Mouse (Mus musculus) frontal cortex, postnatal 36 days (tissue): ENCODE results near the gene 2310034G01Rik.

ENCODE experiments used
- DNase-seq, 2 experiments: peaks; one replicate each; pipeline ENCODE4 v3.0.0; 2022; ENCODE audit warnings: low spot score in 2 of 2

2310034G01Rik gene

DNA sequence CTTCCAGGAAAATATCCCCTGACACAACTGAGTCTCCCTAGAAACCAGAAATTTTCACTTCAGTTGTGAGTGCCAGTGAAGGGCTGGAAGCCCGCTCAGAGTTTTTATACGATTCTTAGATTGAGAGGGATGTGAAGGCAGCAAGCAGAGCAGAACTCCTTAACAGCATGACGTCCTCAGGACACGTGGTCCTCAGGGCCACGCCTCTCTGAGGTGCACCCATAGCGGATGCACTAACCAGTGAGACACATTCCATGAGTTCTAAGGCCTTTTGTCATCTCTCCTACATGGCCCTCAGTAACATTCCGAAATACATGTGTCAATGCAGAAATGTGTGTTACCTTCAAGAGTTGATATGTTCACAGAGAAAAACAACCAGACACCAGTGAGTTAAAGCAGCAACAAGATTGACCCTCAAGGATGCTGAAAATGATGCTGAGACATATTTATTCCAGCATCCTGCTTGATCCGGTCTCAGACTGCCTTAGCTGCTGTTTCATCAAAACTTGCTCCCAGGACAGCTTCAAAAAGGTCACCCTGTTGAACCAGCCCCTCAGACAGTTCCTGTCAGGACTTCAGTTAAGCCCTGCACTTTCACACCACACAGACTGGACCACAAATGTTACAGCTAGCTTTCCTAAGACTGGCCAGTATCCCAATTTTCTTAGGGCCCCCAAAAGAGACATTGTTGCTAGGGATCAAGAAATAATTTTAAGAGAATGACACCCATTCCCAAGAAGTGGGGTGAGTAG lies 49.6 kb downstream of the 2310034G01Rik start:
- no peak for DNase-seq
